ENCODE assay signal across 8 mouse cellular contexts in genomic region chr1:78659270-78659823, GRCm38 (mm10). TPM values are rescaled to one million over a fixed set of nuclear protein-coding genes. Genes with fewer than 3 reads are reported as not detected.
DNase-seq lines count a peak whose midpoint lies in the region; ATAC-seq lines count a peak whose summit lies in the region.

No protein-coding gene starts in this region.

- peak overlapping the region; percentile 97 for H3K4me3 ChIP-seq in lung, embryonic 15.5 days
- peak overlapping the region; percentile 70 for H3K4me3 ChIP-seq in embryonic facial prominence, embryonic 15.5 days (replicated peaks)
- H3K4me3 ChIP-seq in limb, embryonic 11.5 days (ENCODE audit: low read depth, low read length): peak overlapping the region; percentile 94

- H3K4me1 ChIP-seq in lung, embryonic 15.5 days: peaks cover 25% of the 10 kb centered on the region
- H3K4me1 ChIP-seq in embryonic facial prominence, embryonic 15.5 days: peaks cover 31% of the 10 kb centered on the region
- peaks cover 11% of the 10 kb centered on the region for H3K4me1 ChIP-seq in limb, embryonic 11.5 days (ENCODE audit: control insufficient read depth, insufficient read depth, low read length)

- no peaks in the 10 kb centered on the region for H3K9me3 ChIP-seq in lung, embryonic 15.5 days
- no peaks in the 10 kb centered on the region for H3K9me3 ChIP-seq in embryonic facial prominence, embryonic 15.5 days (replicated peaks)
- no peaks in the 10 kb centered on the region for H3K9me3 ChIP-seq in limb, embryonic 11.5 days (ENCODE audit: control insufficient read depth, low read length)

- no peaks in the 10 kb centered on the region for H3K27me3 ChIP-seq in lung, embryonic 15.5 days
- H3K27me3 ChIP-seq in embryonic facial prominence, embryonic 15.5 days: no peaks in the 10 kb centered on the region
- H3K27me3 ChIP-seq in limb, embryonic 11.5 days (ENCODE audit: control insufficient read depth, insufficient read depth, low read length): no peaks in the 10 kb centered on the region

- no peak overlapping the region for H3K27ac ChIP-seq in lung, embryonic 15.5 days
- 0 out of 2 replicates have a peak overlapping the region, but pooled peaks have one; percentile 97 for H3K27ac ChIP-seq in embryonic facial prominence, embryonic 15.5 days (replicated peaks)
- H3K27ac ChIP-seq in limb, embryonic 11.5 days (replicated peaks; ENCODE audit: low read depth, low read length): no peak overlapping the region

- peak overlapping the region; percentile 80 for H3K4me2 ChIP-seq in lung, embryonic 15.5 days
- peak overlapping the region; percentile 76 for H3K4me2 ChIP-seq in embryonic facial prominence, embryonic 15.5 days (replicated peaks)
- peak overlapping the region; percentile 74 for H3K4me2 ChIP-seq in limb, embryonic 11.5 days (ENCODE audit: low read depth, severe bottlenecking)

- 0 out of 2 replicates have a peak, but pooled peaks cover 2% of the 10 kb centered on the region for H3K36me3 ChIP-seq in lung, embryonic 15.5 days
- H3K36me3 ChIP-seq in embryonic facial prominence, embryonic 15.5 days: peaks cover 2% of the 10 kb centered on the region; the same call in 1 of the 2 replicates
- no peaks in the 10 kb centered on the region; the same call in 1 of the 2 replicates for H3K36me3 ChIP-seq in limb, embryonic 11.5 days (ENCODE audit: control insufficient read depth, insufficient read depth, low read length)

- 32% methylated on average over 4 of the region's 4 CpGs for WGBS in lung, embryonic 15.5 days
- WGBS in embryonic facial prominence, embryonic 15.5 days: 28% methylated on average over 4 of the region's 4 CpGs
- WGBS in limb, embryonic 11.5 days: 54% methylated on average over 4 of the region's 4 CpGs

- DNase-seq in lung, adult 18-20 months: no peak
- DNase-seq in limb, embryonic 11.5 days (ENCODE audit: low spot score): no peak
- peak; percentile 31 for DNase-seq in retina, embryonic 14.5 days (ENCODE audit: low spot score)
- DNase-seq in right cerebral cortex, postnatal 14 days: no peak
- DNase-seq in kidney, postnatal 14 days: no peak

- no peak for ATAC-seq in lung, embryonic 15.5 days (ENCODE audit: borderline replicate concordance, extremely low read depth, low FRiP score, low TSS enrichment)
- no peak for ATAC-seq in embryonic facial prominence, embryonic 15.5 days (ENCODE audit: insufficient number of reproducible peaks, low FRiP score, low TSS enrichment, low read depth)
- no peak for ATAC-seq in limb, embryonic 11.5 days (ENCODE audit: insufficient number of reproducible peaks, low FRiP score, low TSS enrichment, low read depth)
- ATAC-seq in activated CD4-positive, CD25-positive, alpha-beta regulatory T cell, adult 4 months: no peak

- H3K9ac ChIP-seq in lung, embryonic 15.5 days: peak overlapping the region; percentile 94
- H3K9ac ChIP-seq in embryonic facial prominence, embryonic 15.5 days: peak overlapping the region; percentile 79; the same call in 1 of the 2 replicates
- H3K9ac ChIP-seq in limb, embryonic 11.5 days (ENCODE audit: low read length): peak overlapping the region; percentile 96

RNA-seq across cellular contexts. Expression of gene Utp14b, which starts 1.5 kb away (rescaled TPM):
- 3.4 and 3.7 TPM in 2 replicates for polyA plus RNA-seq in lung, embryonic 15.5 days (2015; fragmentation: Nextera tagmentation; extraction: Ambion mirVana)
- polyA plus RNA-seq in embryonic facial prominence, embryonic 15.5 days (2015; fragmentation: Nextera tagmentation; extraction: Ambion mirVana): 4.0 and 4.1 TPM in 2 replicates
- polyA plus RNA-seq in limb, embryonic 11.5 days (2014; fragmentation: Nextera tagmentation; extraction: Ambion mirVana): 5.3 and 5.4 TPM in 2 replicates
- under 1 TPM; 0.68 to 0.70 TPM for polyA plus RNA-seq in activated CD4-positive, CD25-positive, alpha-beta regulatory T cell, adult 4 months (2017; shearing (Covaris generic))

RNA-seq across cellular contexts. Expression of gene Acsl3, which starts 1.7 kb away (rescaled TPM):
- 46.1 and 46.3 TPM in 2 replicates for polyA plus RNA-seq in lung, embryonic 15.5 days (2015; fragmentation: Nextera tagmentation; extraction: Ambion mirVana)
- polyA plus RNA-seq in embryonic facial prominence, embryonic 15.5 days (2015; fragmentation: Nextera tagmentation; extraction: Ambion mirVana): 60.6 and 63.6 TPM in 2 replicates
- polyA plus RNA-seq in limb, embryonic 11.5 days (2014; fragmentation: Nextera tagmentation; extraction: Ambion mirVana): 85.6 and 88.6 TPM in 2 replicates
- 1 to 10 TPM; 2.6 to 5.3 TPM for polyA plus RNA-seq in activated CD4-positive, CD25-positive, alpha-beta regulatory T cell, adult 4 months (2017; shearing (Covaris generic))
